Mouse (Mus musculus): ENCODE data around the gene Mpp6.

Gene Mpp6

DNA sequence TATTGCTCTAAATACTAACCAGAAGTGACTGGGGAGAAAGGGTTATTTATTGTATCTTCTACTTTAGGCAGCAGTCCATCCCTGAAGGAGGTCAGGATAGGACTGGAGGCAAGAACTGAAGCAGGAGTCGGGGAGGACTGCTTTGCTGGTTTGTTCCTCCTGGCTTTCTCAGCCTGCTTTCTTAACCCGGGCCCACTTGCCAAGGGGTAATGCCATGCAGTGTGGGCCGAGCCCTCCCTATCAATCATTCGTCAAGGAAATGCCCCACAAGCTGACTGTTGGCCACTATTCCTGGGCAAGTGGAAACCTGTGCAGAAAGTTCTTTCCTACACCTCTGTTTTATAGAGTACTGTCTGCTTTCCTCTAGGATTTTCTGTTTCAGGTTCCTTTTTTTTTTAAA, 39.3 kb downstream of the Mpp6 start:
- no peak for DNase-seq (ENCODE audit: low spot score)

DNA sequence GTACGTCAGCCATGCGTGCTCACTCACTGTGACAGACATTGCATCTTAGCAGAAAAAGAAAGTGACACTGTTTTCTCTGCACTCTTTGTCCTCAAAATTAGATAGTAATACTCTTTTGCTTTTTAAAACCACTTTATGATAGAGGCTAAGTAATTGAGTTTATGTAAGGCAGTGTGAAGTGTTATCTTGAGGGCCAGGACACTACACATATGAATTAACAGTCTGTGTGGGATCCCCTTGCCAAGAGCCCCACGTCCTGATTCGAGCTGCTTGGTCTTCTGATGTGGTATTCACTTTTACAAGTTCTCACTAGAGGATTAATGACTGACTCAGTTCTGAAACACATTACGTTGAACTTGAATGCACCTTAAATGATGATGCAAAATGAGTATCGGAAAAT, 49.8 kb downstream of the Mpp6 start:
- no peak for DNase-seq (ENCODE audit: low spot score)

DNA sequence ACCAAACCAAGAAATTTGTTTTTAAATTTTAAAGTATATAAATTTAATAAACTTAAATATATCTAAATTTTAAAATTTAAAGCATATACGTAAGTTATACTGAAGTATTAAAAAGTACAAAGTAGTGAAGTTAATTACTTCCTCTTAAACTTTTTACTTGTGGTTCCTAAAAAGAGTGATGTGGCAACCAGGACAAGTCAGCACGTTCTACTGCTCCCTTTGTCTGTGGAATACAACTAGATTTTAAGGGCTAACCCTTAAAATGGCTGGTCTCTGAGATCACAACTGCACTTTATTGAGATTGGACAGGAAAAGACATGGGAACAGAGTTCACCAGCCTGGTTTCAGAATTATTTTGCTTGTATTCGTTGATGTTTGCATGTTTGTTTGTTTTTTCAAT, 53.0 kb downstream of the Mpp6 start:
- no peak for DNase-seq (ENCODE audit: low spot score)

DNA sequence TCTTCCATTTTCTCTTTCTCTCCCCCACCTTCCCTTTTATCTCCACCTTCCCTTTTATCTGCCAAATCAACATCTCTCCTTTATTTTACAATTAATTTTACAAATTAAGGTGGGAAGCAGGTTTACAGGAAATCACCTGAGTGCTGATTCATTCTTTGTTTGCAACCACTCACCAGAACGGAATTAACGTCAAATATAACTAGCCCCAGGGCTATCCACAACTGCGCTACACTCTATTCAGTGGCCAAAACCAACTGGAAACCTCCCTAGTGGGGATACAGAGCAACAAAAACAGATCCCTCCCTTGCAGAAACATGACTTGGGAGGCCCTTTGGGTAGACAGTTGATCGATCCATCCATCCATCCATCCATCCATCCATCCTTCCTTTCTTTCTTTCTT, 58.8 kb downstream of the Mpp6 start:
- DNase-seq (ENCODE audit: low spot score), result no peak

DNA sequence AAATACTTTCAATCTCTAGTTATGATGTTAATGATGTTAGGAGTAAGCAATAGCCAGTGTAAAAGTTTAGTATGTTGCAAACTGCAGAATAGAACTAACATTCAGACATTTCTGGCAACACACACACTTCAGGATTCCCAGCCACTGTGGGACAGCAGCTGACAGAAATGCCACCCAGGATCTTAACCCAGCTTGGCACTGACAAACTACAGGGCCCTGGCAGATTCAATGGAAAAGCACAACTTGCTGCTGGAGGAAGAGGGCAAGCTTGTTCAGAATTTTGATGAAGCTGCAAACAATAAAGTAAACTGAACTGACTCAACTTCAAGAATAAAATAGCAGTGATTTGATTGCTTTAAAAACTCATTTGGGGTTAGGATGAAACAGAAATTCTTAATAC, 59.7 kb downstream of the Mpp6 start:
- DNase-seq (ENCODE audit: low spot score), result no peak

DNA sequence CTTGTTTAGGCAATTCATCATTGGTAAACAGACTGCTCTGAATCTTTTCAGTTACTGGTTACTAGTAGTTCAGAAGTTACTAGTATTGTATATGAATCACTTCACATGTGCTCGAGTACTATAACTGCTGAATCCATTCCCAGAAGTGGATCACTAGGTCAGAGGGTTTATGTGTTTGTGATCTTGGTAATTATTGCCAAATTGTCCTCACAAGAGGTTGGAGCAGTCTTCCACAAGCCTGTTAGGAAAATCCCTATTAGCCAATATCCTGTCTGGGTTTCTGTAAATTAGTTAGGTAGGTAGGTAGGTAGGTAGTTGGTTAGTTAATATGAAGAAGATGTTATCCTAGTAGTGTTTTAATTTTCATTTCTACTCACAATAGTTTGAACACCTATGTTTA, 65.7 kb downstream of the Mpp6 start:
- no peak for DNase-seq (ENCODE audit: low spot score)

DNA sequence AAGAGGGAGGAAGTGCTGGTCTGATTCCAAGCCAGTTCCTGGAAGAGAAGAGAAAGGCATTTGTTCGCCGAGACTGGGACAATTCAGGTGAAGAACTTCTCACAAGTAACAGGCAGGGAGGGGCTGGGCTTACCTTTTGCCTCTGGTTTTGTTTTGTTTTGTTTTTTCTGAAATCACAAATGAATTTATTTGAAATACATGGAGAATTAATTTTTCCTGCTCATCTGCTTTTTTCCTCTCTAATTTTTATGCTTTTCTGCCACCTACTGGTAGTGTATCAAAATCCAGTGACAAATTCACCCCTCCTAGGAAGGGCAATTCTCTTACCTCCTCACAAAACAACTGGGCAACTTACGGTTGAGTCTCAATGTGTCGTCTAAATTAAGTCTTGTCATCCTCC, 70.1 kb downstream of the Mpp6 start:
- peak; percentile 56 for DNase-seq (ENCODE audit: low spot score)

DNA sequence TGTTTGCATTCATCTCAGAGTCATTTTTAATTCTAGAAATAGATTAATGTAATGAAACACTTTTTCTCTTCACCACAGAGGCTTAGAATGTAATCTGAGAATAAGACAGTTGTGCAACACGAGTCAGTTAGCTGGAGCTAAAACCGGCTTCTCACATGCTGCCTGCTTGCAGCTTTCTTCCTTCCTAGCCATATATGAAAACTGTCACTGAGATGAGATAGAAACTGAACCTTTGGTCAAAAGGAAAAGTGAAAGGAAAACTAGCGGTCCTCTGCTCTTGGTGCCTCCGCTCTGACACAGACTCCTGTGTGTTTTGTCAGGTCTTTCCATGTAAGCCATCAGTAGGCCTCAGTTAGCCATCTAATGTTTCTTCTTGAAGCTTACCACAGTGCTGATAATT, 77.9 kb downstream of the Mpp6 start:
- no peak for DNase-seq (ENCODE audit: low spot score)

DNA sequence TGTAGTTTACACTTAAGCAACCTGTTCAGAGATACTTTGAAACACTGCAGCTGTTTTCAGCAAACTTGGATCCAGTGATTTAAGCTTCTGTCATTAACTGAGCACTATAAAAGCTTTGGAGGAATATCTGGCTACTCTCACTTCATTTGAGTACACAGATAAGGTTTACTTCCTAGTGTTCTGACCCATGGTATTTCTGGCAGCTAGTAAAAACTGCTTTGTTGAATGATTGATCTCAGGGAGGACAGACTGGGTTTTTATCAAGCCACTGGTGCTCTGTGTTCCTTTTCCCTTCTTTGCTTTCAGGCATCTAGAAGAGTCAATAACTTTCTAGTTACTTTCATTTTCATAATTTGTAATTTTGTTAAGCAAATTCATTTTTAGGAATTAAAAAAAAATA, 79.3 kb downstream of the Mpp6 start:
- DNase-seq (ENCODE audit: low spot score), result no peak

DNA sequence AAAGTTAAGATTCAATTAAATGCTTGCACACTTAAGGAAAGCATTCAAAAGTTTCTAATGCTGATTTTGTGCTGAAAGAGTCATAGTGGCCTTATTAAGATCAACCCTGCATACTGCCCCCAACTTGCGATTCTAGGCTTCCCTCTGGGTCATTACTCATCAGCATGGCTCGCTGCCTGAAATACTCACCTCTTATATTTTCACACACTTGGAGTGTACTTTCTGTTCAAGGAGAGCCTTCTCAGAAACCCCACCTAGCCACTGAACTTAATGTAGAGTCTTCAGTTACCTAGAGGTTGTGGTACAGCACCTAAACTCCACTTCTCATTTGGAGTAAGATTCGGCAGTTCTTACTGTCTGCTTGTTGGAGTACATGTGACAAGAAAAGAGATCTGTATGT, 81.6 kb downstream of the Mpp6 start:
- DNase-seq (ENCODE audit: low spot score), result no peak

DNA sequence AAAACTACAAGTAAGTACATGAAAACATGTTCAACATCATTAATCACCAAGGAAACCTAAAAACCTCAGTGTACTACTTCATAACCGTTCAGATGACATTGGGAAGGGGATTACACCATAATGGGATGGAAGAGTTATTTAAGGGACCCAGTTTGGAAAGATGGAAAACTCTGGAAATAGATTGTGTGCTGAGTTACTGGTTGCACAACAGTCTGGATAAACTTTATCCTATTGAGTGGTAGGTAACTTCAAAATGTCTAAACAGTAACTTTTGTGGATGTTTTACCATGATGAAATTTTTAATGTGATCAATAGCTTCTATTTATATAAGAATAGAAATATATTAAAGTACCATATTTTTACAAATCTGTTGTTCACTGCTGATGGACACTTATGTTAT, 82.1 kb downstream of the Mpp6 start:
- DNase-seq (ENCODE audit: low spot score), result no peak

DNA sequence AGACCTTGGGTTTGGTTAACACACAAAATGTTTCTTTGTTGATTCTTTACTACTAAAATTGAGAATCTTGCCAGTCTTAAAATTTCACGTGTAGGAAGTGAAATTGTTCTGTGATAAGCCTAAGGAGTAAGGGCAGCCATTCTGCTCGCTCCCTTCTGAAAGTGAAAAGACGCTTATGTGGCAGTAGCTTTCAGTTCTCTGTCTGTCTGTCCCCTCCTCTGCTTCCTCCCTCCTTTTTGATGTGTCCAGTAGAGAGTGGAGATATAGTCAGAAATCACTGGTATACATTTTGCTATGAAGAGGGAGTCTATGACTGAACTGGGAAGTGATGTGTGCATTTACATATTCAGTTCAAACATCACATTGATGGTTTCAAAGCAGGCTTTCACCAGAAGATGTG, 82.8 kb downstream of the Mpp6 start:
- DNase-seq (ENCODE audit: low spot score), result no peak

DNA sequence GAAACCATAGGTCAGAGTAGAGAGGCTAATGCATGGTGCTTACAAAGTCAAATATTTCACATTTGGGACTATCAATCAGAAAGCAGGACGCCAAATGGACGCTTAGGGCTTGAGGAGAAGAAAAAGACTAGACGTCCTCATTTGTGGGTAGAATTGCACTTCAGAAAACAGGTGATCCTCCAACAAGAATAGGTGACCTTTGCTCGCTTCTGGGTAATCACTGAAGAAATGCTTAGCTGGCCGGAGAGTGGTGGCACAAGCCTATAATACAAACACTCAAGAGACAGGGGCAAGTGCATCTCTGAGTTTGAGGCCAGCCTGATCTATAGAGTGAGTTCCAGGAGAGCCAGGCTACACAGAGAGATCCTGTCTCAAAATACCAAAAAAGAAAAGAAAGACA, 83.8 kb downstream of the Mpp6 start:
- no peak for DNase-seq (ENCODE audit: low spot score)

DNA sequence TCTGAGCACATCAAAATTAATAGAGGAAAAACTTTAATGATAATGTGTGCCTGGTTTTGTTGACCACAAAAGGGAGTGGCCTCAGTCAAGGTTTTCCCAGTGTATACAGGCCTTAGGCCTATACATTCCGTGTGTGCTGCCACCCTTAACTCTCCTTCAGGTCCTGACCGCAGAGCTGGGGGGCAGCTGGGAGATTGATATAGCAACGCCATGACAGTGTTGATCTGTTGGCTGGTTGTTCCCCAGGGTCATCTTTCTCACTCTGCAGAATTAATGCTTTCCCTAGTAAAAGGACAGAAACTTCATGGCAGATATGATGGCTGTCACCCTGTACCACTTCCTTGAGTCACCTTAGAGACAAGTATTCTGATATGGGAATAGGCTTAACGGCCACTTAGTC, 94.3 kb downstream of the Mpp6 start:
- DNase-seq (ENCODE audit: low spot score), result no peak

DNA sequence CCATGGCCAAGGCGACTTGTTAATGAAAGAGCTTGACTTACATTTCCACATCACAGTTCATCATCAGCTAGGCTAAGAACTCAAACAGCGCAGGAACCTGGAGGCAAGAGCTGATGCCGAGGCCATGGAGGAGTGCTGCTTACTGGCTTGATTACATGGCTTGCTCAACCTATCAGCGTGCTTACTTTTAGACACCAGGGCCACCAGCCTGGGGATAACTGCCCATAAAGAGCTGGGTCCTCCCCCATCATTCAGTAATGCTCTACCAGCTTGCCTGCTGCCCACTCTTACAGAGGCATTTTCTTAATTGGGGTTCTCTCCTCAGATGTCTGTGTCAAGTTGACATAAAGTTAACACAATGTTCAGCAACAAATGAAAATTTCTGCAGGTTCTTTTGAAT, 95.1 kb downstream of the Mpp6 start:
- DNase-seq (ENCODE audit: low spot score), result no peak

DNA sequence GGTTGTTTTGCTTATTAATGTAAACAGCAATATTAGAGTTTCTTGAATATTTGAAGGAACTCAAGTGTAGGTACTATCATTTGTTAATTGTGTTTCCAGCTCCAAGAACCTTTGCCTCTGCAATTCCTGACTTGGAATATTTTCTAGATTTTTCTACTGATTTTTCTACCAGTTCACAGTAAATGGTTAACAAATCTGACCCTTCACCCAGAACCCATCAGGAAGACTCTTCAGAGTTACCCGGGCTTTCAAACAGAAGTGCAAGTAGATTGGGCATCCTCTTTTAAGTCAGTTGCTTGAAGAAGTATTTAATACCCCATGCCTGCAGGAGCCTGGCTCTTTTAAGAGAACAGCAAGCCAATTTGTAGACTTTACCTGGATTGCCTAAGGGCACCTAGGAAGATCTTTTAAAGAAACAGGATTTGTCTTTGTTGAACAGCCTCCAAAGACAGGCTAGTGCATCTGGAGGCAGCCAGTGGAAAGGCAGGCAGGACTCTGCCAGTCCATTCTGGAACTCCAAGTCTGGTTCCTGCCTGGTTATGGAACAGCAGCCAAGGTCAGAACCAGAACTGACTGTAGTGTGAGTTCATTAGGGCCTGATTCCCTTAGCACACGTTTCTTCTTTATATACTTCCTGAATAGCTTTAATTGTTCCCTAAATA, 104.8 kb downstream of the Mpp6 start:
- DNase-seq (ENCODE audit: low spot score), result no peak

DNA sequence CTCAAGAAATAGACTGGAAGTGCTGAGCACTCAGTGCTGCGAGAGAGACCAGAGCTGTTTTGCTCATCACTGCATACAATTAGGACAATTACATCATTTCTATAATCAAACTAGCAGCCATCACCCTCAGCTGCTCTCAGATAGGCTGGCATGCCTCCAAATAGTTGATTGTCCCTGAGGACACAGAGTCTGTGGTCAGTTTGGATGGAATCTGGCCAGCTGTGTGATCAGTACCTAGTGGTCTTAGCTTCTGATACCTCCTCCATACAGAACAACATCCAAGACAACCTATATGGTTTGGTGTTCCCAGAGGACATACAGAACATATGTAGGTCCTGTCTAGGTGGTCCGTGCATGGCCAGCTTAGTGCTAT, 105.3 kb downstream of the Mpp6 start:
- no peak for DNase-seq (ENCODE audit: low spot score)

DNA sequence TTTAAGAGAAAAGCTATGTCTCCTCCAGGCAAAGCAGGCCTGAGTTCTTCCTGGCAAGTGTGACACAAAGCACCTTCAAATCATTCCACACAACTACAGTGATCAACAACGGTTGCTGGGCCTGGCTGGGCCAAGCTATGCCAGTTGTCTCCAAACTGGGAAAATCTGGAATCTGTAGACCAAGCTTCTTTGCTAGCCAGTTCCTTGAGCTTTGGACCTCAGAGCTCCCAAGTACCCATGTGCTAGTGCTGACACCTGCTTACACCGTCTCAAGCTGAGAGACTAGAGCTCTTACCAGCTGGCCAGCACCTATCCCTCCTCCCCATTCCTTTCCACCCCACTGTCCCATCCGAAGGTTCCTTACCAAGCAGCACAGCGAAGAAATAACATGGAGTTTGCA, 105.9 kb downstream of the Mpp6 start:
- no peak for DNase-seq (ENCODE audit: low spot score)

DNA sequence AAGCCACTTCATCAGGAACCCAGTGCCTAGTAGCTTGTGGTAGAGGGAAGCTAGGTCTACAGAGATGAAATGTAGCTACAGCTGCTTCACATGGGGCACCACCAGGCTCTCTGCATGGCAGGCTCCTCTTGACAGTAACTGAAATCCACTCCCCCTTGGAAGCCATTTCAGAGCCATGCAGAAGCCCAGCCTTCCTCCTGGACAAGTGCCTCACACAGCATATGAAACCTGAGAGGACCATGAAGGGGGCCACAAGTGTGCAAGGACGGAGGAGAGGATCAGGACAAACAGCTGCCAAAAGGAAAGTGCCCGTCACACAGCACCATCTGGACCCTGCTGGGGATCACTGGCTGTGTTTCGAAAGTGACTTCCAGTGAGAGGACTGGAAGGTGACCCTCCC, 108.6 kb downstream of the Mpp6 start:
- no peak for DNase-seq (ENCODE audit: low spot score)

DNA sequence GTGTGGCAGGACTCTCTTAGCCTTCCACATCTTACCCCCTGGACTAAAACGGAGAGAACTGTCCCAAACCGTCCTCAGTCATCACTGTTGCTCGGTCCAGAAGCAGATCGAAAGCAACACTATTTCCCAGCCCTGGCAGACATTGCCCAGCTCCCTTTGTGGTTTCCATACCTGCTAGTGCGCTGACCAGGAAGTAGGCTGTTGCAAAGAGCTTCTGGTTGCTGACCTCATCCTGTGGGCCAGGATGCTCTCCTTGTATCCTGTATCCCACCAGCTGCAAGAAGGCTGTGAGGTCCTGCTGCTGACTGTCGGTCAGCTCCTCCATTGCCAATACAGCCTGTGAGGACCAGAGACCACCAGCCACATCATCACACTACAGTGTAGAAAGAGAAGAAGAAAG, 109.0 kb downstream of the Mpp6 start:
- no peak for DNase-seq (ENCODE audit: low spot score)

DNA sequence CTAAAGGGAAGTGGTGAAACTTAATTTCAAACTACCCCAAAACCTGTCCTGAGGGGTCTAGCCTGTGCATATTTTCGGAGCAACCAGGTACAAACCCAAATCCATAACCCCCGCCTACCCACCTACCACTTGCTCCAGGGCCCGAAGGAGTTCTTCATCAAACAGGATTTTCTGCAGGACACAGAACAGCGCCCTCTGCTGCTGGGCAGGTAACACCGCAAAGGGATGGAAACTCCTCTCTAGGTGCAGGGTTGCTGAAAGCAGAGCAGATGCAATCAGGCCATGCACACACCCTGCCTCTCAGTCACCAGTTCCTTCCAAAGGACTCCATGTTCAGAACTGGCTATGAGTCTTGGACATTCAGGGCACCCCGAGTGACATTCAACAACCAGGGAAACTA, 110.8 kb downstream of the Mpp6 start:
- DNase-seq (ENCODE audit: low spot score), result peak; percentile 23

DNA sequence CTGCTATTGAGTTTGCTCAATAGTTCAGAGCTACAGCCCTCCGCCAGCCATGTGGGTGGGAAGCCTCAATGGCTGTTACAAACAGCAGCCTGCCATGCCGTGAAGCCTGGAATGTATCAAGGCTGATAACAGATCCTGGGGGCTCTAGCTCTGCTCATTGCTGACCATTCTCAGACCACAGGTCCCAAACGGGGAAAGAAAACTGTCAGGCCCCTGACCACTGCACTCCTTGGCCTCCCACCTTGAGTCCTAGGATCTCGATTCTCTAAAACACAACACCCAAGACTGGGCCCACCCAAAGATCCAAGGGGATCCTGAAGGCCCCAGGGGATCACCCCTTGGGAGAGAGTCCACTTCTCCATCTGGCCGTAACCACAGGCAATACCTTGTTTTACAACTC, 112.3 kb downstream of the Mpp6 start:
- no peak for DNase-seq (ENCODE audit: low spot score)

DNA sequence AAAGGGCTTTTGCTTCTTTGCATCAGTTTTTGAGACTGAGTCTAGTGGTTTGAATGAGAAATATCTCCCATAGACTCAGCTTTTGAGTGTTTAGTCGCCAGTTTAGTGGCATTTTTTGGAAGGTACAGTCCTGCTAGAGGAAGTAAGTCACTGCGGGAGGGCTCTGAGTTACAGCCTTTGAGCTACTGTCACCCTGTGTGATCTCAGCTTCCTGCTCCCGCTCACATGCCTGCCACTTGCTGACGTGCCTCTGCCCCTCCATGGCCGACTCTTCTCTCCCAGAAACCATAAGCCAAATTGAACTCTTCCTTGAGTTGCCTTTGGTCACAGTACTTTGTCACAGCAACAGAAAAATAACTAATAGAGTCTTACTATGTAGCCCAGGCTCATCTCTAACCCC, 112.9 kb downstream of the Mpp6 start:
- no peak for DNase-seq (ENCODE audit: low spot score)

DNA sequence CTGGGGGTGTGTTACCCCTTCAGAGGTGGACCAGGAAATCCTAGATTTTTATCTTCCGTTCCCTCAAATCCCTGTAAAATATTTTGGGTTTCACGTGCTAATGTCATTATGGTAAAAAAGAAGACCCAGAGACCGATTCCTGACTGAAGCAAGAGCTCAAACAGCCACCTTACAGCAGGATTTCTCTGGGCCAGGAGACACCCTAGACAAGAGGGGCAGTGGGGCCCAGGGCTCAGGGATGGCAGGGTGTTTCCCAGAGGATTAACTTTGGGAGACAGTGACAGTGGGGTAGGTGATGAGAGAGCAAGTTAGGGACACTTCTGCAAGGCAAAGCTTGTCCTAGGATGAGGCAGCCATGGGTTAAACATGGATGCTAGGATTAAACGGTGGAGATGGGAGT, 113.6 kb downstream of the Mpp6 start:
- no peak for DNase-seq (ENCODE audit: low spot score)

DNA sequence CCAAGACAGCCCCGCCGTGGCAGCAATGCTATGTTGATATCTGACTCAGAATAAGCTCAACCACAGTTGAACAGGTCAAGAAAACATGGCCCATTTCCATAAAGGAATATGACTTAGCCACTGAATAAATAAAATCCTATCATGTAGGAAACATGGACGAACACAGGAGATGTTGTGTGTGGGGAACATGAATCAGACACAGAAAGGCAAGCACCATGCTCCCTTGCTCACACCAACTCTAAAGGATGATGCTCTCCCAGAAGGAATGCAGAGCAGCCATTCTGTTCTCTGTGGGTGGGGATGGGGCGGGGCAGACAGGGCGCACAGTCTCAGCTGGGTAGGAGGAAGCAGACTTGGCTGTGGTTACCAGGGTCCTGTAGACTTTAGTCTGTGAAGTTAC, 115.2 kb downstream of the Mpp6 start:
- no peak for DNase-seq (ENCODE audit: low spot score)

Data from retina, embryonic 14.5 days (tissue).